Mouse (Mus musculus): ENCODE data around the gene Dennd1c. TPM values are rescaled to one million over a fixed set of nuclear protein-coding genes. Genes with fewer than 3 reads are reported as not detected.

Gene Dennd1c
- polyA plus RNA-seq, 1 experiment from 2014 or later, result 4.3 TPM

GRCm38 (mm10) chr17:57110005-57110404 lies 31.7 kb upstream of the Dennd1c start:
- Histone ChIP-seq H3K9me3 (ENCODE audit: control insufficient read depth, low read length) (no peaks in the 10 kb centered on the region), H3K27ac (ENCODE audit: low read depth, low read length) (no peak overlapping the region), H3K27me3 (ENCODE audit: control insufficient read depth, insufficient read depth, low read length) (no peaks in the 10 kb centered on the region), H3K36me3 (ENCODE audit: control insufficient read depth, insufficient read depth, low read length) (no peaks in the 10 kb centered on the region), H3K9ac (replicated peaks; ENCODE audit: low read depth, low read length) (no peak overlapping the region), H3K4me3 (ENCODE audit: low read depth, low read length) (no peak overlapping the region), H3K4me1 (ENCODE audit: control insufficient read depth, insufficient read depth, low read length) (no peaks in the 10 kb centered on the region; the same call in 1 of the 2 replicates), H3K4me2 (ENCODE audit: low read depth, low read length) (no peak overlapping the region)
- ATAC-seq (ENCODE audit: low read depth), result no peak
- 88% methylated on average over 1 of the region's 1 CpGs for WGBS

GRCm38 (mm10) chr17:57108666-57109171 lies 30.4 kb upstream of the Dennd1c start:
- Histone ChIP-seq H3K4me2 (ENCODE audit: low read depth, low read length) (no peak overlapping the region), H3K4me1 (ENCODE audit: control insufficient read depth, insufficient read depth, low read length) (peaks cover 5% of the 10 kb centered on the region; the same call in 1 of the 2 replicates), H3K27ac (ENCODE audit: low read depth, low read length) (no peak overlapping the region), H3K27me3 (ENCODE audit: control insufficient read depth, insufficient read depth, low read length) (no peaks in the 10 kb centered on the region), H3K4me3 (ENCODE audit: low read depth, low read length) (no peak overlapping the region), H3K36me3 (ENCODE audit: control insufficient read depth, insufficient read depth, low read length) (no peaks in the 10 kb centered on the region), H3K9ac (replicated peaks; ENCODE audit: low read depth, low read length) (no peak overlapping the region), H3K9me3 (ENCODE audit: control insufficient read depth, low read length) (no peaks in the 10 kb centered on the region)
- ATAC-seq (ENCODE audit: low read depth), result no peak
- WGBS, result 61% methylated on average over 5 of the region's 5 CpGs

GRCm38 (mm10) chr17:57108040-57108665 lies 29.8 kb upstream of the Dennd1c start:
- H3K4me1 ChIP-seq (ENCODE audit: control insufficient read depth, insufficient read depth, low read length), result peaks cover 5% of the 10 kb centered on the region; the same call in 1 of the 2 replicates
- no peak for ATAC-seq (ENCODE audit: low read depth)
- no peak overlapping the region for H3K4me3 ChIP-seq (ENCODE audit: low read depth, low read length)
- H3K9ac ChIP-seq (replicated peaks; ENCODE audit: low read depth, low read length), result no peak overlapping the region
- H3K27ac ChIP-seq (ENCODE audit: low read depth, low read length), result no peak overlapping the region
- H3K27me3 ChIP-seq (ENCODE audit: control insufficient read depth, insufficient read depth, low read length), result no peaks in the 10 kb centered on the region
- WGBS, result 80% methylated on average over 7 of the region's 7 CpGs
- H3K4me2 ChIP-seq (ENCODE audit: low read depth, low read length), result no peak overlapping the region
- H3K9me3 ChIP-seq (ENCODE audit: control insufficient read depth, low read length), result no peaks in the 10 kb centered on the region
- no peaks in the 10 kb centered on the region for H3K36me3 ChIP-seq (ENCODE audit: control insufficient read depth, insufficient read depth, low read length)

- peaks cover 5% of the 10 kb centered on the region; the same call in 1 of the 2 replicates for H3K4me1 ChIP-seq (ENCODE audit: control insufficient read depth, insufficient read depth, low read length)
- H3K27ac ChIP-seq (ENCODE audit: low read depth, low read length), result no peak overlapping the region
- no peaks in the 10 kb centered on the region for H3K36me3 ChIP-seq (ENCODE audit: control insufficient read depth, insufficient read depth, low read length)
- WGBS, result 87% methylated on average over 5 of the region's 5 CpGs
- no peak overlapping the region for H3K9ac ChIP-seq (replicated peaks; ENCODE audit: low read depth, low read length)
- no peak overlapping the region for H3K4me2 ChIP-seq (ENCODE audit: low read depth, low read length)
- H3K27me3 ChIP-seq (ENCODE audit: control insufficient read depth, insufficient read depth, low read length), result no peaks in the 10 kb centered on the region
- H3K4me3 ChIP-seq (ENCODE audit: low read depth, low read length), result no peak overlapping the region
- no peak for ATAC-seq (ENCODE audit: low read depth)
- H3K9me3 ChIP-seq (ENCODE audit: control insufficient read depth, low read length), result no peaks in the 10 kb centered on the region
Measured at GRCm38 (mm10) chr17:57107064-57107463, 28.8 kb upstream of the Dennd1c start.

- H3K9ac ChIP-seq (replicated peaks; ENCODE audit: low read depth, low read length), result peak overlapping the region; percentile 65
- H3K4me3 ChIP-seq (ENCODE audit: low read depth, low read length), result peak overlapping the region; percentile 59
- peaks cover 5% of the 10 kb centered on the region; the same call in 1 of the 2 replicates for H3K4me1 ChIP-seq (ENCODE audit: control insufficient read depth, insufficient read depth, low read length)
- ATAC-seq (ENCODE audit: low read depth), result no peak
- no peaks in the 10 kb centered on the region for H3K9me3 ChIP-seq (ENCODE audit: control insufficient read depth, low read length)
- H3K27ac ChIP-seq (ENCODE audit: low read depth, low read length), result no peak overlapping the region
- H3K36me3 ChIP-seq (ENCODE audit: control insufficient read depth, insufficient read depth, low read length), result no peaks in the 10 kb centered on the region
- H3K27me3 ChIP-seq (ENCODE audit: control insufficient read depth, insufficient read depth, low read length), result no peaks in the 10 kb centered on the region
- 1% methylated on average over 9 of the region's 9 CpGs for WGBS
- H3K4me2 ChIP-seq (ENCODE audit: low read depth, low read length), result peak overlapping the region; percentile 87
Measured at GRCm38 (mm10) chr17:57106035-57106368, 27.7 kb upstream of the Dennd1c start.

- H3K9me3 ChIP-seq (ENCODE audit: control insufficient read depth, low read length), result no peaks in the 10 kb centered on the region
- peak within 1 kb of the TSS; percentile 22; the same call in 1 of the 2 replicates for H3K27ac ChIP-seq (ENCODE audit: low read depth, low read length)
- peak within 1 kb of the TSS; percentile 87 for H3K4me2 ChIP-seq (ENCODE audit: low read depth, low read length)
- WGBS, result under 1% methylated on average over 46 of the region's 61 CpGs
- H3K36me3 ChIP-seq (ENCODE audit: control insufficient read depth, insufficient read depth, low read length), result no peaks in the 10 kb centered on the region
- peak within 1 kb of the TSS; percentile 59 for H3K4me3 ChIP-seq (ENCODE audit: low read depth, low read length)
- peak within 1 kb of the TSS; percentile 65 for H3K9ac ChIP-seq (replicated peaks; ENCODE audit: low read depth, low read length)
- peaks cover 5% of the 10 kb centered on the region; the same call in 1 of the 2 replicates for H3K4me1 ChIP-seq (ENCODE audit: control insufficient read depth, insufficient read depth, low read length)
- no peaks in the 10 kb centered on the region for H3K27me3 ChIP-seq (ENCODE audit: control insufficient read depth, insufficient read depth, low read length)
- ATAC-seq (ENCODE audit: low read depth), result peak; percentile 84
Measured at GRCm38 (mm10) chr17:57105181-57106034, 27.1 kb upstream of the Dennd1c start, which contains the start of gene Tnfsf9. Tnfsf9 (plus strand) TSS chr17:57105325.

- H3K4me3 ChIP-seq (ENCODE audit: low read depth, low read length), result peak overlapping the region; percentile 59
- no peak for ATAC-seq (ENCODE audit: low read depth)
- 43% methylated on average over 4 of the region's 4 CpGs for WGBS
- no peak overlapping the region; the same call in 1 of the 2 replicates for H3K9ac ChIP-seq (replicated peaks; ENCODE audit: low read depth, low read length)
- no peaks in the 10 kb centered on the region for H3K27me3 ChIP-seq (ENCODE audit: control insufficient read depth, insufficient read depth, low read length)
- peaks cover 5% of the 10 kb centered on the region; the same call in 1 of the 2 replicates for H3K4me1 ChIP-seq (ENCODE audit: control insufficient read depth, insufficient read depth, low read length)
- no peak overlapping the region for H3K27ac ChIP-seq (ENCODE audit: low read depth, low read length)
- H3K4me2 ChIP-seq (ENCODE audit: low read depth, low read length), result peak overlapping the region; percentile 87; the same call in 1 of the 2 replicates
- H3K9me3 ChIP-seq (ENCODE audit: control insufficient read depth, low read length), result no peaks in the 10 kb centered on the region
- no peaks in the 10 kb centered on the region for H3K36me3 ChIP-seq (ENCODE audit: control insufficient read depth, insufficient read depth, low read length)
Measured at GRCm38 (mm10) chr17:57104496-57104895, 26.2 kb upstream of the Dennd1c start.

GRCm38 (mm10) chr17:57102276-57102675 lies 24.0 kb upstream of the Dennd1c start:
- 86% methylated on average over 2 of the region's 2 CpGs for WGBS
- no peaks in the 10 kb centered on the region for H3K9me3 ChIP-seq (ENCODE audit: control insufficient read depth, low read length)
- no peaks in the 10 kb centered on the region for H3K36me3 ChIP-seq (ENCODE audit: control insufficient read depth, insufficient read depth, low read length)
- no peak overlapping the region for H3K4me2 ChIP-seq (ENCODE audit: low read depth, low read length)
- no peak overlapping the region for H3K9ac ChIP-seq (replicated peaks; ENCODE audit: low read depth, low read length)
- H3K27ac ChIP-seq (ENCODE audit: low read depth, low read length), result no peak overlapping the region
- no peaks in the 10 kb centered on the region for H3K27me3 ChIP-seq (ENCODE audit: control insufficient read depth, insufficient read depth, low read length)
- no peak overlapping the region for H3K4me3 ChIP-seq (ENCODE audit: low read depth, low read length)
- H3K4me1 ChIP-seq (ENCODE audit: control insufficient read depth, insufficient read depth, low read length), result peaks cover 5% of the 10 kb centered on the region; the same call in 1 of the 2 replicates
- ATAC-seq (ENCODE audit: low read depth), result no peak
